Mouse (Mus musculus): ENCODE data around the gene Jagn1. TPM values are rescaled to one million over a fixed set of nuclear protein-coding genes. Genes with fewer than 3 reads are reported as not detected.
A peak's percentile ranks its signal among the peaks of the same experiment; 100 is the strongest.

Jagn1 gene
- polyA plus RNA-seq, 2 experiments = 61.0 to 82.8 TPM

DNA sequence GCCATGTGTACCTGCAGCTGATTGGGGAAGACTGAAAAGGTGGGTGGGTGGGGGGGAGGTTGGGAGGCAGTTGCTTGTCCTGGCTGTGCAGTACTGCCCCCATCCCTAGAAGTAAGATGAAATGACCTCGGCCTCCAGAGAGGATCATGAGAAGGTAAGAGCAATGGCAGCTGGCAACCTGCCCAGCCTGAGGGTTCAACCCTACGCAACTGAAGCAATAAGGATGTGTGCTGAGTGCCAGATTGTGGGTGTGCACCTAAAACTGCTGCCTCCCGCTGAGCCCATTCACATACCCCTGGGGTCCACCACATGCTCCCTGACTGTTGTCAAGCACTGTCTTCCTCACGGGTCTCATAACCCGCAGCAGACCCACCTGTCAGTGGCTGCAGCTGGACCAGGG lies 26.0 kb upstream of the Jagn1 start:
- H3K4me1 ChIP-seq (ENCODE audit: control insufficient read depth, insufficient read depth, low read length) = peaks cover 7% of the 10 kb centered on the region
- no peak overlapping the region for H3K27ac ChIP-seq (replicated peaks; ENCODE audit: low read depth, low read length)
- no peak for TF ChIP-seq POLR2A (IDR thresholded peaks at IDR 0.05; ENCODE audit: borderline replicate concordance, extremely low read depth, insufficient read depth, insufficient read length)
- H3K36me3 ChIP-seq (ENCODE audit: control insufficient read depth, insufficient read depth, low read length) = peaks cover 21% of the 10 kb centered on the region
- no peaks in the 10 kb centered on the region for H3K27me3 ChIP-seq (ENCODE audit: control insufficient read depth, insufficient read depth, low read length)
- DNase-seq (ENCODE audit: low spot score) = no peak
- WGBS = 84% methylated on average over 5 of the region's 5 CpGs
- ATAC-seq (ENCODE audit: low FRiP score, low read depth) = no peak
- H3K9me3 ChIP-seq (ENCODE audit: control insufficient read depth, low read length) = no peaks in the 10 kb centered on the region
- H3K4me2 ChIP-seq (replicated peaks; ENCODE audit: low read depth, low read length, severe bottlenecking) = no peak overlapping the region
- no peak overlapping the region for H3K4me3 ChIP-seq (replicated peaks; ENCODE audit: low read length)
- H3K9ac ChIP-seq (ENCODE audit: low read depth, low read length, severe bottlenecking) = no peak overlapping the region

DNA sequence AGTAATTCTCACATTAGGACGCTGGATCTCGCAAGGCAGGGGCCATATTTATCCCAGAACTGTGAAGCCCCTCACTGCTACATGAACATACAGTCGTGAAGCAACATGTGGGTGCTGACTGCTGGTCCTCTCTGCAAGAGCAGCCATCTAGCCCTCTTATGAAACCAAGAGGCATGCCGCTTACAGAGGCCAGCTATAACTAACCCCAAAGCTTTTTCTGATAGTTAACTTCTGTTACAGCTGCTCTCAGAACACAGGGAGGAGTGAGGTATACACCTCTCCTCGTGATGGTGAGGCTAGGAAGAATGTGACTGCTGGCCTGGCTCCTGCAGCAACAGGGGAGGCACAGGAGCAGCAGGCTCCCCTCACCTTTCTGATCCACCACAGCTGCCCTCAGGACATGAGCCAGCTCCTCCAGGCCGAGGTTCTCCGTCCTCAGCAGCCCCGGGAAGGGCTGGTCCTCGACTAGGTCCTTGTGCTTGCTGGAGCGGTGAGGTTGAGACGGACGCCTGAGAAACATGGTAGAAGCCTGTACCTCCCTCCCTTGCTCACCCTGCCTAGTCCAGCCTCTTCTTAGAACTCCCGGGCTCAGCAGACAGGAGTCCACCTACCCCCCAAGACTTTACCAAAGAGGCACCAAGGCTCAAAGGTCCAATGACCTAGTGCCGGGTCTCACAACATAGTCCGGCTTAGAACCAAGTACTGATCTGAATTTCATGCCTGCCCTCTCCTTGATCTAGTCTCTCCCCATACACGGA lies 23.7 kb upstream of the Jagn1 start:
- ATAC-seq (ENCODE audit: low FRiP score, low read depth) (peak; percentile 53), DNase-seq (ENCODE audit: low spot score) (no peak)
- peak overlapping the region; percentile 90 for H3K4me2 ChIP-seq (replicated peaks; ENCODE audit: low read depth, low read length, severe bottlenecking)
- peak overlapping the region; percentile 69 for H3K4me3 ChIP-seq (replicated peaks; ENCODE audit: low read length)
- H3K36me3 ChIP-seq (ENCODE audit: control insufficient read depth, insufficient read depth, low read length) = peaks cover 19% of the 10 kb centered on the region
- peaks cover 7% of the 10 kb centered on the region for H3K4me1 ChIP-seq (ENCODE audit: control insufficient read depth, insufficient read depth, low read length)
- H3K9ac ChIP-seq (ENCODE audit: low read depth, low read length, severe bottlenecking) = peak overlapping the region; percentile 72
- H3K27ac ChIP-seq (replicated peaks; ENCODE audit: low read depth, low read length) = peak overlapping the region; percentile 43; the same call in 1 of the 2 replicates
- no peaks in the 10 kb centered on the region for H3K9me3 ChIP-seq (ENCODE audit: control insufficient read depth, low read length)
- TF ChIP-seq POLR2A (IDR thresholded peaks at IDR 0.05; ENCODE audit: borderline replicate concordance, extremely low read depth, insufficient read depth, insufficient read length) = no peak
- 11% methylated on average over 16 of the region's 16 CpGs for whole genome bisulfite sequencing
- H3K27me3 ChIP-seq (ENCODE audit: control insufficient read depth, insufficient read depth, low read length) = no peaks in the 10 kb centered on the region

DNA sequence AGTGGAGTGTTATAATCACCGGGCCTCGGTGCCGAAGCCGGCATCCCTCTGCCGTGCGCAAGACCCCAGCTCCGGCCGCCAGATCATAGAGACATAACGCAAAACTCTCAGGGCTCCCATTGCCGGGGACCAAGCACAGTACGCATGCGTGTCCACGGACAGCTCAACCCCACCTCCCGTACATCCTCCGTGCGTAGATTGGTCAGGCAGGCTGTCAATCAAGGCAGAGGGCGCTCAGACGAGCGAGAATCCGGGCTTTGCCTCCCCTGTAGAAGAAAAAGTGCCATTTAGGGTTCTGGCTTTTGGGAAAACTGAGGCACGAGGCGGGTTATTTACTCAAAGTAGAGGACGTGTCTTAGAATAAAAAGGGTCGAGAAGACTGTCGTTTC lies 23.2 kb upstream of the Jagn1 start, which contains the start of gene Rpusd3:
Gene Rpusd3 (minus strand): TSS at position 142 of the 389 bp plus-strand sequence.
- H3K36me3 ChIP-seq (ENCODE audit: control insufficient read depth, insufficient read depth, low read length) = peaks cover 15% of the 10 kb centered on the region
- no peak for TF ChIP-seq POLR2A (IDR thresholded peaks at IDR 0.05; ENCODE audit: borderline replicate concordance, extremely low read depth, insufficient read depth, insufficient read length)
- H3K27ac ChIP-seq (replicated peaks; ENCODE audit: low read depth, low read length) = peak within 1 kb of the TSS; percentile 43; the same call in 1 of the 2 replicates
- peak within 1 kb of the TSS; percentile 69 for H3K4me3 ChIP-seq (replicated peaks; ENCODE audit: low read length)
- 2% methylated on average over 25 of the region's 25 CpGs for WGBS
- H3K9ac ChIP-seq (ENCODE audit: low read depth, low read length, severe bottlenecking) = peak within 1 kb of the TSS; percentile 72
- H3K27me3 ChIP-seq (ENCODE audit: control insufficient read depth, insufficient read depth, low read length) = no peaks in the 10 kb centered on the region
- H3K4me2 ChIP-seq (replicated peaks; ENCODE audit: low read depth, low read length, severe bottlenecking) = peak within 1 kb of the TSS; percentile 90
- DNase-seq (ENCODE audit: low spot score) (peak; percentile 97), ATAC-seq (ENCODE audit: low FRiP score, low read depth) (peak; percentile 99)
- no peaks in the 10 kb centered on the region for H3K9me3 ChIP-seq (ENCODE audit: control insufficient read depth, low read length)
- H3K4me1 ChIP-seq (ENCODE audit: control insufficient read depth, insufficient read depth, low read length) = peaks cover 7% of the 10 kb centered on the region

DNA sequence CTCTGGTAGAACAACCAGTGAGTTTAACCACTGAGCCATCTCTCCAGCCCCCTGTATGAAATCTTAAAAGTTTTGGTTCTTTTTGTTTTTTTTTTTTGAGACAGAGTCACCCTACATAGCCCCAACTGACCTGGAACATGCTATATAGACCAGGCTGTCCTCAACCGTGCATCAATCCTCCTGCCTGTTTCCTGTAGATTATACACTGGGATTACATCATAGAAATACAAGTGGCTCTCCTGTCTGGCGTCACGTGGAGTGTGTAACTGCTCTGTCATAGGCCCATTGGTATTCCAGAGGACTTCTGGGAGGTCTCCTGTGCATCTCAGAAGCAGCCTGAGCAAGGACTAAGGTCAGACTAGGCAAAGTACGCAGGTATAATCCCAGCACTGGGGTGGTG lies 19.4 kb upstream of the Jagn1 start:
- H3K27me3 ChIP-seq (ENCODE audit: control insufficient read depth, insufficient read depth, low read length) = no peaks in the 10 kb centered on the region
- H3K9me3 ChIP-seq (ENCODE audit: control insufficient read depth, low read length) = no peaks in the 10 kb centered on the region
- H3K4me1 ChIP-seq (ENCODE audit: control insufficient read depth, insufficient read depth, low read length) = peaks cover 7% of the 10 kb centered on the region
- TF ChIP-seq POLR2A (IDR thresholded peaks at IDR 0.05; ENCODE audit: borderline replicate concordance, extremely low read depth, insufficient read depth, insufficient read length) = no peak
- no peak overlapping the region for H3K27ac ChIP-seq (replicated peaks; ENCODE audit: low read depth, low read length)
- H3K36me3 ChIP-seq (ENCODE audit: control insufficient read depth, insufficient read depth, low read length) = no peaks in the 10 kb centered on the region
- H3K9ac ChIP-seq (ENCODE audit: low read depth, low read length, severe bottlenecking) = no peak overlapping the region
- no peak for ATAC-seq (ENCODE audit: low FRiP score, low read depth)
- H3K4me2 ChIP-seq (replicated peaks; ENCODE audit: low read depth, low read length, severe bottlenecking) = no peak overlapping the region
- 68% methylated on average over 4 of the region's 4 CpGs for WGBS
- no peak for DNase-seq (ENCODE audit: low spot score)
- no peak overlapping the region for H3K4me3 ChIP-seq (replicated peaks; ENCODE audit: low read length)

DNA sequence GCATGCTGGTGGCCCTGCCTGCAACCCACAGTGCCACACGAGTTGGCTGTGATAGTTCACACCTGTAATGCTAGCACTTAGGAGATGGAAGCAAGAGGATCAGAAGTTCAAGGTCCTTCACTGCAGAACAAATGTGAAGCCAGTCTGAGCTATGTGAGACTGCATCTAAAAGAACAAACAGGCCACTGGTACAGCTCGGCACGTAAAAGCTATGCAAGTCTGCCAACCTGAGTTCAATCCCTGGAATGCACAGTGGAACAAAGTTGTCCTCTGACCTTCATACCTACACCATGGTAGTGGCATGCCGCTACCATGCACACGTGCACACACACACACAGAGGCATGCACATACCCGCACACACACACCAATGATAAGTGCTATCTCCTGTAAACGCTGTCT lies 18.2 kb upstream of the Jagn1 start:
- Histone ChIP-seq H3K4me1 (ENCODE audit: control insufficient read depth, insufficient read depth, low read length) (no peaks in the 10 kb centered on the region), H3K4me3 (replicated peaks; ENCODE audit: low read length) (no peak overlapping the region), H3K36me3 (ENCODE audit: control insufficient read depth, insufficient read depth, low read length) (no peaks in the 10 kb centered on the region), H3K27ac (replicated peaks; ENCODE audit: low read depth, low read length) (no peak overlapping the region), H3K27me3 (ENCODE audit: control insufficient read depth, insufficient read depth, low read length) (no peaks in the 10 kb centered on the region), H3K9me3 (ENCODE audit: control insufficient read depth, low read length) (no peaks in the 10 kb centered on the region), H3K9ac (ENCODE audit: low read depth, low read length, severe bottlenecking) (no peak overlapping the region), H3K4me2 (replicated peaks; ENCODE audit: low read depth, low read length, severe bottlenecking) (no peak overlapping the region)
- ATAC-seq (ENCODE audit: low FRiP score, low read depth) (no peak), DNase-seq (ENCODE audit: low spot score) (no peak)
- 93% methylated on average over 7 of the region's 7 CpGs for WGBS
- TF ChIP-seq POLR2A (IDR thresholded peaks at IDR 0.05; ENCODE audit: borderline replicate concordance, extremely low read depth, insufficient read depth, insufficient read length) = no peak

All from limb, embryonic 14.5 days (tissue).